Mouse (Mus musculus) spleen, adult 18-20 months (tissue): ENCODE results near the gene Hpse.
A peak's percentile ranks its signal among the peaks of the same experiment; 100 is the strongest.

ENCODE experiments used
- DNase-seq, 2 experiments: peaks; one replicate each; pipeline ENCODE4 v3.0.0; 2022; ENCODE audit warnings: mixed read lengths in 2 of 2

Gene Hpse

DNA sequence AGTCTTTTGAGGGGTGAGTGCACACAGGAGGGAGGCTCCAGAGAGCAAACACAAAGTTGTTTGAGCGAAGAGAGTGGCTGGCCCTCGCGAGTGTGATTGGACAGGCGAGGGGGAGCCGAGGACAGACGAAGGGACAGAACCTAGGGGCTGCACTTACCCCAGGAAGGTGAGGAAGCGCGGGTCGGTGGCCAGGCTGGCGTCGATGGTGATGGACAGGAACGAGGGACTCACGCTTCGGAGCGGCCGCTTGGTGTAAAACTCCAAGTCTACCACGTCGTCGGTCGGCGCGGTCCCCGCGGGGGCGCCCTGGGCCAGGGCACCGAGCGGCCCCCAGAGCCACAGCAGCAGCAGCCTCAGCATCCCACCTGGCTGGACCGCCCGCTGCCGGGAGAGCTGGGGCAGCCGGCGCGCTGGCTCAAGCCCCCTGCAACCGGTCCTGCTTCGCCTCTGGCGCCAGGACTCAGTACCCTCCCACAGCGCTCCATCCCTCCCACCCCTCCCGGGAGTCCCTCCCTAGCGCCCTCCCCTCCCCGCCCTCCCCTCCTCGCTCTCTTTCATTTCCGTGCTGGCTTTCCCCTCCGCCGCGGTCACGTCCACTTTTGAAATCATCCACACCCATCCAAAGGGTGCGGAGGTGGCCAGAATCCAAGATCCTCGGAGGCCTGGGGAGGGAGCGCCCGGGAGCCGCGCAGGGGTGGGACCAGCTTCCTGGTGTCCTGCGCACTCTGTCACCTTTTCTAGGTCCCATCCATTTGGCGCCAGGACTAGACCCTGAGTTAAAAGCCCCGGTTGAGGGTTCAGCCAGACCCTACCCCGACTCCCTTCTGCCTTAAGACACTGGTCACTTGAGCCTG is at the start of gene Hpse:
TSS of gene Hpse (minus strand) at position 482 of the 854 bp plus-strand sequence.
- DNase-seq, result peak; percentile 42 to 67

GRCm38 (mm10) chr5:100766026-100766425 is 46.5 kb upstream of the Hpse start:
- no peak for DNase-seq

GRCm38 (mm10) chr5:100761736-100762135 is 42.2 kb upstream of the Hpse start:
- no peak for DNase-seq

DNA sequence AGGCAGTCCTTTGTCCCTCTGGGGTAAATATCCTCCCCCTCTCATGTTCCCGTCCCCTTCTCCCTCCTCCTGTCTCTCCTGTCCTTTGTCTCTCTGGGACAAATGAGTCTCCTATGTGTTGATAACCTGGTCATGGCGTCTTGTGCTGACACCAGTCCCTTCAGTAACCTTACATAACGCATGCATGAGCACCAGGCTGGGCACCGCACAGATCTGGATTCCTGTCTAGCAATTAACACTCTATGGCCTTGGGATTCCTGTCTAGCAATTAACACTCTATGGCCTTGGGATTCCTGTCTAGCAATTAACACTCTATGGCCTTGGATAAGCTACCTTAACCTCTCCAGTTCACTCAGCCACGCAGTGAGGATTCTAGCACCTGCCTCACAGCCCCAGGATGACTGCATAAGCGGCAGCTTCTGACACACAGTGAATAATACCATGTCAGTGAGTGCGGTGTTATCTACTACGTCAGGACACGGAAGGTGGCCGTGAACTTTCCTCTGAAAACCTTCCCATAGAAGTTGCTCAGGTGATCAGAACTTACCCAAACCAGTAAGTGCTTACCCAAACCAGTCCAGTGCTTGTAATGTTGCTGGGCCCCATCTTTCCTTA is 40.6 kb upstream of the Hpse start:
- DNase-seq, result no peak

DNA sequence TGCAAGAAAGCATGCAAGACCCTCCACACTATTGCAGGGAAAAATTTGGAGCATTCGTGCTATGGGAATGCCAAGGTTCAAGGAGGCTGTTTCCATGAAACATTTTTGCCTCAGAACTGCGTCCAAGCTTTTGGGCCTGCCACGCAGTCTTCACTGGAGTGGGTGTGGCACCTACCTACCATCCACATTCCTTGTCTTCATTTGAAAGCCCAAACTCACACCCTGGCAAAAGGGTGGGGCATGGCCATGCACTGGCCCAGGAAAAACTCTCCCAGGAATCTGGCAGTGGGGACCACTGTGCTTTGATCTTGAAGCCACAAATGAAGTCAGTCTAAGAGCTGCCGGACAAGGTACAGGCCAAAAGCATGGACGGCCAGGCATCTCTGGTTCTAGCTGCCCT is 38.6 kb upstream of the Hpse start:
- DNase-seq, result no peak

DNA sequence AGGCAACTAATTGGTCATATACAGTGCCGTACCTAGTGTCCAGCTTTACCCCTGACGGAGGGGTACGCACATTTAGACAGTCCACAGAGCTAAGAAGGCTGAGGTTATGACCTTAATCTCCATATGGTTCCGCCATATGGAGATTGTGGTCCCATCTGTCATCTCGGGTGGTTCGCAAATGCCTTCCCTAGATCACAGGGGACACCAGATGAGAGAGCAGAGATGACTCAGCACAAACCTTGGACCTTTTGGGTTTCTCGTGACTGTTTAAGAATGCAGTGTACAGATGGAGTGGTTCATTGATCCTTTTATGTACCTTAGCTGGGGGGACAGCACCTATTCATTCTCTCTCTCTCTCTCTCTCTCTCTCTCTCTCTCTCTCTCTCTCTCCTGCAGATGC is 33.9 kb upstream of the Hpse start:
- no peak for DNase-seq

DNA sequence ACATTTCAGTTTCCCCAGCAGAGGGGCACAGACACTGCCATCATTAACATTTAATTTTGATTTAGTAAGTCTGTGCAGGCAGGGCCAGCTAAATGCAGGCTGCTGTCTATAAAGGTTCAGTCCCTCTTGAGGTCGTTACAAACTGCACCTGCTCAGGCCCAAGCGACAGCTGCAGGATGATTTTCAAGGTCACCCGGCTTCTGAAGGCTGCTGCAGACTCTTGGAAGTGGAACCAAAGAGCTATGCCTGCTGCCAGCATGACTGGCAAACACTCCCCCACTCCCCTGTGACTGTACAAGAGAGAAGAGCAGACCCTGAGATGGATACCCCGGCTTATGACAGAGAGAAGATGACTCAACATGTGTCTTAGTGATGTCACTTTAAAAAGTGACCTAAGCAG is 32.1 kb upstream of the Hpse start:
- no peak for DNase-seq

- DNase-seq, result peak in 1 of 2 experiments; percentile 16
These were observed 31.2 kb upstream of the Hpse start for GRCm38 (mm10) chr5:100750617-100751255.

- no peak for DNase-seq
These were observed 19.3 kb upstream of the Hpse start for GRCm38 (mm10) chr5:100738802-100739201.

DNA sequence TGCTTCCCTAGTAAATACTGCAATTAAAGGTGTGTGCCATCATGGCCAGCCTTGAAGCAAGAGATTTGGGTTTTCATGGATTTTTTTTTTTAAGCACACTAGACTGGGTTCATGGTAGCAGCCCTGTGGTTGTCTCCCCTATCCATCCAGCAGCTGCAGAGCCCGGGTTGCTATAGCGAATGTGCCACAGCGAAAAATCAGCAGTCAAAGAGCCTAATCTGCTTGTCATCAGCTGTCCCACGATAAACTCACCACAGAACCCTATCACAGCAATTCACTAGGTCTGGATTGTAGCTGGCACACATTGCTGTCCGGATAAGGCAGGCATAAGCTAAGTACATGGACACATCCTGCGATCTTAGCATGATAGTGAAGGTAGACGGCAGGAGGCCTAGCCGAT is 17.4 kb upstream of the Hpse start:
- no peak for DNase-seq

DNA sequence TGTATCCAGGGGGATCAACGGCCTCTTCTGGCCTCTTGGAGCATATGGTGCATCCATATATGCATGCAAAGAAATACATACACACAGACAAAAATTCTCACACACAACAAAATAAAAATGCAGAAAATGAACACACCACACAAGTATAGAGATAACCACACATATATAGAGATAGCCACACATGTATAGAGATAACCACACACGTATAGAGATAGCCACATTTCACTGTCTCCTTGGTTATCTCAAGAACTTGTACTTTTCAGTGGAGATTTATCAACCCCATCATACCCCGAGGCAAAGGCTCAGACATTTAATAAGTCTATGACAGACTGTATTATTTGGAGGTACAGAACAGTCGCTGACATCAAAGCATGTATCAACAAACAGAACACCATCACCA is 15.0 kb upstream of the Hpse start:
- no peak for DNase-seq

- peak; percentile 59 to 63 for DNase-seq
These were observed 9.2 kb upstream of the Hpse start for GRCm38 (mm10) chr5:100728757-100729156.

DNA sequence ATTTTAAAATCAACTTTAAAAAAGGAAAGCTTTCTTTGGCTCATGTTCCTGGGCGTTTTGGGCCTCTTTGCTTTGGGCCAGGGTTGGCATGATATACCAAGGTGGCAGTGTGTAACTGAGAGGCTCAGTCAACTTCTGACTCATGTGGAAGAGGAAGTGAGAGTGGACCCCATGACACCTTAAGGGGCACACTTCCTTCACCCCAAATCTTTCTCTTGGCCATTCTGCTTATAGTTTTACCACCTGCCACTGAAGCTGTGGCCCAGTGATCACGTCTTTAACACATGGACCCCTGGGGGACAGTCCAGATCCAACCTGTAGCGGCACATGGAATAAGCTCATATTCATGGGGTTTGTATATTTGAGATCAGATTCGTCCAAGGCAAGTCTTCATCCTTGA is 6.5 kb upstream of the Hpse start:
- peak in 1 of 2 experiments; percentile 19 for DNase-seq

DNA sequence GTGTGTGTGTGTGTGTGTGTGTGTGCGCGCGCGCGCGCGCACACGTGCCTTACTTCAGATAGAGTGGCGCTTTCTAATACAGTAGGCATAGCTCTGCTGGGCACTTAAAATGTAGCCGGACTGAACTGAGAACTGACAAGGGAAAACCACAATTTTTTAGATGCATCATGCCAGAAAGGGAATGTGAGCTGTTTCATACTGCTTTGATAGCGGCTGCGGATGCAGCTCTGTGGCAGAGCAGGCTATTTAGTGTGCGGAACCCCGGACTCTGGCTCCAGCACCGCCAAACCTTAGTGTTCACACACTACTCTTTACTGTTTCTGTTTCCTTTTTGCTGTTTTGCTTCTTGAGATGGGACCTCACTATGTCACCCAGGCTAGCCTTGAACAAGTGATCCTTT is 2.8 kb downstream of the Hpse start:
- DNase-seq, result no peak

DNA sequence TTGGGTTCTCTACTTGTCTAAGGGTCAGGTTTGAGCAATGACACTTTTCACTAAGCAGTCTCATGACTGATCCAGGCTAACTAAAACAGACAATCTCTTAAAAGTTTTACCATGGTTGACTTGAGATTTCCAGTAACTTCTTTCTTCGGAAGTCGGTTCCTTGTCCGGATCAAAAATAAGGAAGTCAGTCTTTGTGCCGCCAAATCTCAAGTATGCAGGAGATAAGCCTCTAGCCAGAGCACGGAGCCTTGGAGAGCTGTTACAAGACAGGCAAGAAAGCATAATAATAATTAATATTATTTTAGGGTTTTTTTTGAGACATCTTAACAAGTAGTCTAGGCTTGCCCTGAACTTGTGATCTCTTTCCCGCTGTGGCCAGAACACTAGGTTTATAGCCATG is 8.3 kb downstream of the Hpse start:
- no peak for DNase-seq

- no peak for DNase-seq
These were observed 9.5 kb downstream of the Hpse start for GRCm38 (mm10) chr5:100710012-100710411.

DNA sequence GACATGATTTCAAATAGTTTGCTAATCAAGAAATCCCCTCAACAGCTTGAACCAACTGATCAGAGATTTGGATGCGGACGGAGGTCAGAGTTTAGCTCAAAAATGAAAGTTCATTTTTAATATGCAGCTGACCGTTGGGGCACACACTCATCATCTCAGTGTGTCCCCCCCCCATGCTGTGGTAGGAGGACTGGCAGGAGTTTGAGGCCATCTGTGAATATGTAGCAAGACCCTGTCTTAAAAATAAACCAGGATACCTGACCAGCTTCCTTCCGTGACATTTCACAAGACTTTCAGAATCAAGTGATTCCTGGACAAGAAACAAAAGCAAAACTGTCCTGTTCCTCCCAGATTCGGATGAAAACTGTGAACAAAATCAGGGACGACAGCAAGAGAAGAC is 10.5 kb downstream of the Hpse start:
- no peak for DNase-seq

GRCm38 (mm10) chr5:100706675-100707074 is 12.8 kb downstream of the Hpse start:
- no peak for DNase-seq

DNA sequence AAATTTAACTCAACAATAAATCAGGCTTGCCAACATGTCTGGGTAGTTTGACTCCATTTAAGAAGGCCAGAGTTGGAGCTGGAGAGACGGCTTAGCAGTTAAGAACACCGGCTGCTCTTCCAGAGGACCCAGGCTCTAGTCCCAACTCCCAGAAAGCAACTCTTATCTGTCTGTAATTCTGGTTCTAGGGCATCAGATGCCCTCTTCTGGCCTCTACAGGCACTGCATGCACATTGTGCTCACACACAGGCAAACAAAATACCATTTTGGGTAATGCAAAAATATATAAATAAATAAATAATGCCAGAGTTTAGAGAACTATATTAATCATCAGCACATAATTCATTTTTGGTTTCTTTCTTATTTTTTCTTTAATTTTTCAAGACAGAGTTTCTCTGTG is 15.2 kb downstream of the Hpse start:
- no peak for DNase-seq

- DNase-seq, result no peak
These were observed 17.2 kb downstream of the Hpse start for GRCm38 (mm10) chr5:100702325-100702724.

- DNase-seq, result no peak
These were observed 18.5 kb downstream of the Hpse start for GRCm38 (mm10) chr5:100700861-100701620.

DNA sequence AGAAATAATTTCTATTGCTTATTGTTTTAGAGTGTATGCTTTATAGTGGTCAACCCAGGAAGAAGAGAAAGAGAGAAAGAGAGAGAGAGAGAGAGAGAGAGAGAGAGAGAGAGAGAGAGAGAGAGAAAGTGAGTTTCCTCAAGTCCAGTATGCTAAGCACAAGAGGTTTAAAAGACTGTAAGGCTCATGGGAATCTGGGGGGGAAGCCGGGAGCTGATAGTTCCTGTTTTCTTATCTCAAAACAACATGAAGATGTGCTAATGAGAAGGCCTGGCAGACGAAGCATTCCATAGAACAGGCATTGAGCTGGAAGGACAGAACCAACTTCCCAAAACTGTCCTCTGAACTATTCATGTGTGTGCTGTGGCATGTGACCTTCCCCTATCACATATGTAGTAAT is 21.6 kb downstream of the Hpse start:
- DNase-seq, result no peak

- no peak for DNase-seq
These were observed 22.1 kb downstream of the Hpse start for GRCm38 (mm10) chr5:100697398-100697797.
